Mouse (Mus musculus) spleen, adult 2 months (tissue): ENCODE measurements around the gene Gm39566. TPM values are rescaled to one million over a fixed set of nuclear protein-coding genes. Genes with fewer than 3 reads are reported as not detected.

Experiments used
- DNase-seq, 2 experiments: peaks; one replicate each; pipeline versions ENCODE4 v3.0.0 to v3.0.0-alpha.2; 2012 to 2021; ENCODE audit warnings: low spot score in 2 of 2, low read depth in 1 of 2
- H3K27ac ChIP-seq: fragments of 200-500 bp; 2 replicates; pipeline ENCODE4 v1.5.1; 2012; ENCODE audit warnings: low read length, inconsistent platforms; ENCODE audit not compliant: insufficient read depth
- H3K27me3 ChIP-seq: fragments of 200-500 bp; 2 replicates; pipeline ENCODE4 v1.6.1; 2012; ENCODE audit warnings: mild to moderate bottlenecking, moderate library complexity, low read length, inconsistent platforms; ENCODE audit not compliant: control insufficient read depth, insufficient read depth
- H3K36me3 ChIP-seq: fragments of 200-500 bp; 2 replicates; pipeline ENCODE4 v1.6.1; 2012; ENCODE audit warnings: mild to moderate bottlenecking, low read length, inconsistent platforms; ENCODE audit not compliant: control insufficient read depth, insufficient read depth
- H3K4me1 ChIP-seq: fragments of 200-500 bp; 2 replicates; pipeline ENCODE4 v1.6.1; 2011; ENCODE audit warnings: inconsistent platforms; ENCODE audit not compliant: control insufficient read depth, insufficient read depth, insufficient read length
- H3K4me3 ChIP-seq: fragments of 200-500 bp; 2 replicates; pipeline ENCODE4 v1.5.1; 2011; ENCODE audit warnings: mild to moderate bottlenecking, inconsistent platforms; ENCODE audit not compliant: insufficient read depth, insufficient read length; ENCODE audit errors: extremely low read depth
- CTCF ChIP-seq: fragments of 200-500 bp; IDR thresholded peaks from 2 replicates; pipeline ENCODE4 v1.5.1; 2011; ENCODE audit warnings: mild to moderate bottlenecking, inconsistent platforms; ENCODE audit not compliant: insufficient read depth, insufficient read length, insufficient replicate concordance; ENCODE audit errors: extremely low read depth
- POLR2A ChIP-seq: fragments of 200-500 bp; IDR thresholded peaks from 2 replicates; pipeline ENCODE4 v1.6.1; 2011; ENCODE audit warnings: low read depth, low read length, inconsistent platforms
- WGBS: fragments of 180-500 bp; shearing (Covaris S2); methylation state at CpG from one replicate; pipeline ENCODE4 v1.1.7; 2018; 5-methylcytosine and 5-hydroxymethylcytosine counted together
- polyA plus RNA-seq: library from polyadenylated mRNA; depleted of rRNA; stranded (reverse); fragments of >200 nt; gene quantifications from 2 replicates; pipeline ENCODE4 v1.2.3, GENCODE M21; 2012

The Gm39566 gene
- polyA plus RNA-seq, 1 experiment: not detected

- 94% methylated on average over 12 of the region's 12 CpGs for WGBS
- no peak for TF ChIP-seq CTCF
- TF ChIP-seq POLR2A: no peak
Observed at GRCm38 (mm10) chr11:69816520-69816919, 1.4 kb upstream of the Gm39566 start.

GRCm38 (mm10) chr11:69810280-69810679 lies 4.8 kb downstream of the Gm39566 start:
- no peak for DNase-seq
- no peak overlapping the region for H3K4me3 ChIP-seq
- no peak overlapping the region for H3K27ac ChIP-seq
- no peaks in the 10 kb centered on the region for H3K4me1 ChIP-seq
- H3K36me3 ChIP-seq: no peaks in the 10 kb centered on the region
- H3K27me3 ChIP-seq: no peaks in the 10 kb centered on the region; the same call in none of the 2 replicates
- TF ChIP-seq CTCF (no peak), POLR2A (no peak)

More at GRCm38 (mm10) chr11:69816520-69816919, 1.4 kb upstream of the Gm39566 start:
- Histone ChIP-seq H3K4me1 (no peaks in the 10 kb centered on the region), H3K36me3 (no peaks in the 10 kb centered on the region), H3K27ac (no peak overlapping the region), H3K27me3 (no peaks in the 10 kb centered on the region; the same call in 1 of the 2 replicates), H3K4me3 (no peak overlapping the region)
- DNase-seq: no peak

- H3K27me3 ChIP-seq: peaks cover 12% of the 10 kb centered on the region
- WGBS: 89% methylated on average over 2 of the region's 2 CpGs
- no peak overlapping the region for H3K4me3 ChIP-seq
- no peaks in the 10 kb centered on the region for H3K36me3 ChIP-seq
- DNase-seq: no peak
- no peak overlapping the region for H3K27ac ChIP-seq
- TF ChIP-seq CTCF: no peak
- no peak for TF ChIP-seq POLR2A
- H3K4me1 ChIP-seq: peaks cover 12% of the 10 kb centered on the region
Observed at GRCm38 (mm10) chr11:69807641-69808040, 7.5 kb downstream of the Gm39566 start.

GRCm38 (mm10) chr11:69806378-69806777 lies 8.7 kb downstream of the Gm39566 start:
- no peaks in the 10 kb centered on the region for H3K36me3 ChIP-seq
- H3K4me1 ChIP-seq: peaks cover 17% of the 10 kb centered on the region
- no peak for DNase-seq
- H3K27ac ChIP-seq: no peak overlapping the region
- 88% methylated on average over 4 of the region's 4 CpGs for WGBS
- TF ChIP-seq POLR2A (no peak), CTCF (no peak)
- H3K27me3 ChIP-seq: peaks cover 22% of the 10 kb centered on the region
- no peak overlapping the region for H3K4me3 ChIP-seq

- peaks cover 28% of the 10 kb centered on the region for H3K27me3 ChIP-seq
- H3K36me3 ChIP-seq: no peaks in the 10 kb centered on the region
- no peak for TF ChIP-seq CTCF
- no peak for TF ChIP-seq POLR2A
- peaks cover 28% of the 10 kb centered on the region for H3K4me1 ChIP-seq
- no peak within 1 kb of the TSS for H3K27ac ChIP-seq
- WGBS: 56% methylated on average over 29 of the region's 29 CpGs
- H3K4me3 ChIP-seq: no peak within 1 kb of the TSS
- no peak for DNase-seq
Observed at GRCm38 (mm10) chr11:69804972-69805909, 9.9 kb downstream of the Gm39566 start, which contains the start of gene Tmem102. Tmem102 (minus strand) TSS chr11:69805624.

- Histone ChIP-seq H3K36me3 (no peaks in the 10 kb centered on the region), H3K4me3 (no peak overlapping the region), H3K4me1 (peaks cover 33% of the 10 kb centered on the region), H3K27me3 (peaks cover 28% of the 10 kb centered on the region), H3K27ac (no peak overlapping the region)
- TF ChIP-seq CTCF: no peak
- no peak for TF ChIP-seq POLR2A
- DNase-seq: no peak
- WGBS: 51% methylated on average over 12 of the region's 12 CpGs
Observed at GRCm38 (mm10) chr11:69804652-69804940, 10.5 kb downstream of the Gm39566 start.

GRCm38 (mm10) chr11:69803786-69804651 lies 11.1 kb downstream of the Gm39566 start:
- DNase-seq: peak; percentile 35 to 76
- TF ChIP-seq POLR2A (no peak), CTCF (peak; percentile 70; the same call in 1 of the 2 replicates)
- H3K4me1 ChIP-seq: peaks cover 38% of the 10 kb centered on the region
- peaks cover 28% of the 10 kb centered on the region for H3K27me3 ChIP-seq
- H3K36me3 ChIP-seq: no peaks in the 10 kb centered on the region
- H3K27ac ChIP-seq: no peak overlapping the region
- H3K4me3 ChIP-seq: peak overlapping the region; percentile 57
- 5% methylated on average over 60 of the region's 60 CpGs for WGBS
